Mouse (Mus musculus) heart, postnatal 36 days (tissue): ENCODE results near the gene Sdk1. TPM values are rescaled to one million over a fixed set of nuclear protein-coding genes. Genes with fewer than 3 reads are reported as not detected.

Experiments used
- DNase-seq, 2 experiments: peaks; one replicate each; pipeline ENCODE4 v3.0.0; 2021 to 2022
- intact Hi-C: fragments of 180-260 bp; cut with DNase I; formaldehyde crosslinking; loops from one replicate; pipeline ENCODE4 v1.15.1; 2025
- total RNA-seq, 2 experiments: library from RNA; stranded (reverse); gene quantifications; 2 replicates each; pipeline ENCODE4 v1.2.3; 2021

Gene Sdk1
- total RNA-seq, 2 experiments from 2014 or later = 1.7 to 1.8 TPM

DNA sequence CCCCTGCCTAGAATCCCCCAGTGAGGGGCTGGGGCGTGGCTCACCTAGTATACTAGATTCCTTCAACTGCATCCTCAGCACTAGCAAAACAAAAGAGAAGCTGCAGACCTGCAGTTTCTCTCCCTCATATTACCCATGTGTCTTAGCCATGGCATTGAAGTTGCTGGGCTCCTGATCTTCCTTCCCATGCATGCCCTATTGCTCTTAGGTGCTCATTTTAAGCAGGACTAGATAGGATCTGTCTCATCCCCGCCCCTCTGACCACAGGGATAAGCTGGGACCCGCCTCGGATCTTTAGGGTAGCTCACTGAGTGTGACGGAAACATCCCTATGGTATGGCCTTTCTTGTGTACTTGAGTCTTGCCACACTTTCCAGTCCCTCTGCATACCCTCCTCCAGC, 947.5 kb downstream of the Sdk1 start:
- DNase-seq = no peak
- intact Hi-C loops = no loop called here

DNA sequence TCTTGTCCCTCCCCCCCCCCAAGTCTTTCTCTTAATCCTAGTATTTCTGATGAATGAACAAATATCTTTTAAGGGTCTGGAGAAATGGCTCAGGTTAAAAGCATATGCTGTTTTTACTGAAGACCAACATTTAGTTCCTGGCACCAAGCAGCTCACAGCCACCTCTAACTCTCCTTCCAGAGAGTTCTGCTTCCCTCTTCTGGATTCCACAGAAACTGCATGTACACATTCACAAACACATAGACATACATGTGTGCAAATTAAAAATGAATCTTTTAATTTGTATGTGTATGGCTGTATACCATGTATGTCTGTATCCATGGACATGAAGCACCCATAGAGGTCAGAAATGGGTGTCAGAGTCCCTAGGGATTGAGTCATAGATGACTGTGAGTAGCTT, 968.6 kb downstream of the Sdk1 start:
- no peak for DNase-seq
- intact Hi-C loops = no loop called here

DNA sequence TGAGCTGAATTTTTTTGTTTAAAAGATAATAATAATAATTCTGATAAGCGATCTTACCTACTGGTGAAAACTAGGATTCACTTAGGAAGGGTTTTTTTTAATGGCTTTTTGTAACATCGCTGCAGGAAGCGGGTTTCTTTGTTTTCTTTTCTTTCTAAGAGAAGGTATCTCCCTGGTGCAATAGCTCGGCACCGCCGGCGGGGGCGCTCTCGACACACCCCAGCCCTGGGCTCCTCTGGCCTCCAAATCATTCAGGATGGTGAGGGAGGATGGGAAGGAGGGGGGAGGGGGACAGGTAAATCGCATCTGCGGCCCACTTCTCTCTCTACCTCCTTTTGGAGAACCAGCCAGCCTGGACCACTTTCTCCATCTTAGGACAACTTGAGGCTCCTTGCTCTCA, 971.0 kb downstream of the Sdk1 start:
- intact Hi-C loops = no loop called here
- DNase-seq = no peak

DNA sequence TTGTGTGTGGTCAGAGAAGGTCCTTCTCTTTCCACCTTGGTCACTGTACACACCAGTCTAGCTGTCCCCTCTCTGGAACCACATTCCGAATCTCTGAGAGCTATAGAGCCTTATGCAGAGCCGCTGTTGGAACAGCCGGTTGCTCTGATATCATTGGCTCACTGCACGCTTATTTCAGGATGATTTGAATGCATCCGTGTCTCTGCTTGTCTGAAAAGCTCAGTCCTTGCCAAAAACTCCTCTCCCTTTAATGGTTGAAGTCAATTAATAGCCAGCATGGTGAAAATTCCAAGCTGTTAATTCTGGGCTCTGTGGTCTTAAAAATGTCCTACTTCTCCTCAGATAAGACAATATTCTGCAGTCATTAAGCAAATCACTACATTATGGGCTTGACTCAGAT, 974.7 kb downstream of the Sdk1 start:
- intact Hi-C loops = no loop called here

DNA sequence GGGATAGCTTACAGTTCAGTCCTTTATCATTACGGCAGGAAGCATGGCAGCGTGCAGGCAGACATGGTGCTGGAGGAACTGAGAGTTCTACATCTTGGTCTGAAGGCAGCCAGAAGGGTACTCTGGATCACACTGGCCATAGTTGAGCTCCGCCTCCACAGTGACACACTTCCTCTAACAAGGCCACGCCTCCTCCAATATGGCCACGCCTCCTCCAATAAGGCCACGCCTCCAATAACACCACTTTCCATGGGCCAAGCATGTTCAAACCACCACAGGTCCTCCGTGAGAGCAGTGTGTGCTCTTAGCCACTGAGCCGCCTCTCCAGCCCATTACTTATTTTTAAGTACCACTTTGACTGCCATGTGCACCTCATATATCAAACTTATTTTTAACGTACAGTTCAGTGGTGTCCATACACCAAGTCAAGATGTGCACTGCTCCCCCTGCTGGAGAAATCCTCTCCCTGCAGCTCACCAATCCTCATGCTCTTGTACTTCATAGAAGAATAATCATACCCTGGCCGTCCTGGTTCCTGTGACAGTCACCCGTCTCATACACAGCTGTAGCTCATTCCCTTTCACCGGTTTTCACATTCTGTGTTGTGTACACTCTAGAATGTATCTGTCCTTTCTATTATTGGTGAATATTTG, 979.7 kb downstream of the Sdk1 start:
- DNase-seq = peak; percentile 4 to 6
- intact Hi-C loops = no loop called here

More for the DNA sequence above, 974.7 kb downstream of the Sdk1 start:
- no peak for DNase-seq

DNA sequence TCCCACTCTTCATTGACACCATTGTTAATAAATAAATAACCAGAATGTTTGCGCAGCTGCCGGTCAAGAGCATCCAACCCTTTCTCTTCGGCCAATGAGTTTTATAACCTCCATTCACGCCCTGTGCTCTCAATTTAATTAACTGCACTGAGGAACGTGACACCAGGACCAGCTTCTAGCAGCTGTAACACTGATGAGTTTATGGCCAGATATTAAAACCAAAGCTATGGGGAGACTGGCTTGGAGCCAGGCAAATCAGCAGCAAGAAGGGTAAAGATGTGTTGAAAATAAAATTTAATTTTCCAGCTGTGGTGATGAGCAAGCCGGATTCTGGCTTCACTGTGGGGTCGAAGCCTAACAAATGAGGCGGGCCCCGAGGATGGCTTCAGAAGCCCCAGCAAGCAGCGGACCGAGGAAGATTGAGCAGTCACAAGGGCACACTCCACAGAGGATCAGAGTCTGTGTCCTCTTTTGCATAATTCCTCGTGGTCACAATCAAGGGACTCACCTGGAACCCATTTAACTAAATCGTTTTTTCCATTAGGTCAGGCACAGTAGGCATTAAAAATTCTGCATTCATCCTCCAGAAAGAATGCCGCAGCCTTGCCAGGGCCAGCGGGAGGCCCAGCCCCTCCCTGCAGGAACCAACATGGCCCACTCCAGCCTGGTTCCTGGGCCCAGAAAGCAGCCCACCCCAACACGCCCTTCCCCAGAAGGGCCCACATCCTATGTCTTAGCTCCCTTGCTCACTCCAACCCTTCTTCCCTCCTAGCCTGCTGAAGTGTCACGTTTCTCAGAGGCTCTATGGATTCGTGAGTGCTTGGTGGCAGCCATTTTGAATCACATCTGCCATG, 987.9 kb downstream of the Sdk1 start:
- intact Hi-C loops = no loop called here
- DNase-seq = no peak

DNA sequence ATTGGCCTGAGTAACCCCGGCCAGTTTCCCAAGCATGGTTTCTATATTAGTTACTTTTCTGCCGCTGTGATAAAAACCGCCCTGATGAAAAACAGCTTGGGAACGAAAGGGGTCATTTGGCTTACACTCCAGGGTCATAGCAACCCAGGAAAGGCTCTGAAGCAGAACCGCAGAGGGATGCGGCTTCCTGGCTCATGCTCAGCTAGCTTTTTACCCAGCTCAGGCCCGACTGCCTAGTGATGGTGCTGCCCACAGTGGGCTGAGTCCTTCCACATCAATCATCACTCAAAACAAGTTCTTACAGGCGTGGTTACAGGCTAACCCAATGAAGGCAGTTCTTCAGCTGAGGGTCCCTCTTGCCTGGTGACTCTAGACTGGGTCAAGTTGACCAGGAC, 988.5 kb downstream of the Sdk1 start:
- DNase-seq = no peak
- intact Hi-C loops = no loop called here

DNA sequence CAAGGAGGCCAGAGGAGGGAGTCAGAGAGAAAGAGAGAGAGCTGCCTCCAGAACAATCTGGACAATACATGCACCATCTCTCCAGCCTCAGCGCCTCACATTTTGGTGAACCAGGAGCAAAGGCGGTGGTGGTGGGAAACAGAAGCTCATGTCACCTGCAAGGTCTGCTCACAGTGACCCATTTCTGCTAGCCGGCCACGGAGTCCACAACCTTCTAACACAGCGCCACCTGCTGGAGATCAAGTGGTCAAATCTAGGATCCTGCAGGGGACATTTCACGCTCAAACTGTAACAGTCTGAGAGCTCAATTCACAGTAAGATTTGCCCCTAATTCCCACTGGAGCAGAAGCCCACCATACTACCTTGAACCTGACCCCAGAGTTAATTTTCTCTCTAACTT, 999.0 kb downstream of the Sdk1 start:
- no peak for DNase-seq
- intact Hi-C loops = no loop called here

DNA sequence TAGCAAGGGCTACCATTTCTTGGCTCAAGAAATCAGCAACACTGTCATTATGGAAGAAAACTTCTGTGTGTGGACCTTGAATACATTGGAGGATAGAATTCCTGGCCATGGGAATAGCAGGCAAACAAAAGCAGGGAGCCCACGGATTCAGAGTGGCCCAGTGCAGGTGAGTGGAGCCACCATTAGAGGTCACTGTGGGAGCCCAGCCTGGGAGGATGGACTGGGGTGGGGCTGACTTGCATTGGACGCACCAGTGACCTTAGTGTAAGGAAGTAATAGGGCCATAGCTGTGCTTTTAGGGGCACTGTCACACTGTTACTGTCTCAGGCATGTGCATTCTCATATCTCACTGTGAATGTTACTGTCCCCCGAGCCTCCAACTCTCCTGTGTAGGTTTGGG, 1001.3 kb downstream of the Sdk1 start:
- intact Hi-C loops = no loop called here
- DNase-seq = no peak

DNA sequence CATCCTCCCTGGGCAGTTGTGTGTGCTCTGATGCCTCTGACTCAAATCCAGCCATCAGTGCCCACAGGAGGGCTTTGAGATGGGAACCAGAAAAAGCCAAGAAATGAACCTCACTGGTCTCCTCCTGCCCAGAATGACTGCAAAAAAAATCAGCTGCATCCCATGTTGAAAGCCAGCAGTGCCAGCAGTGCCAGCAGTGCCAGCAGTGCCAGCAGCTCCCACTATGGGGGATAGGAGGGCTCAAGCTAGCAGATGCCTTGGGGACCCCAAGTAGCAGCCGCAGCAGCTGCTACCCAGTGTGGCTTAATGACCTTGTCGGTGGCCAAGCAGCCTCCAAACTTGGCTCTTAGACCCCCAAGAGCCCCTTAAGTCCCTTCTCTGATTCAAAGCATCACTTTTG, 1001.8 kb downstream of the Sdk1 start:
- intact Hi-C loops = no loop called here

DNA sequence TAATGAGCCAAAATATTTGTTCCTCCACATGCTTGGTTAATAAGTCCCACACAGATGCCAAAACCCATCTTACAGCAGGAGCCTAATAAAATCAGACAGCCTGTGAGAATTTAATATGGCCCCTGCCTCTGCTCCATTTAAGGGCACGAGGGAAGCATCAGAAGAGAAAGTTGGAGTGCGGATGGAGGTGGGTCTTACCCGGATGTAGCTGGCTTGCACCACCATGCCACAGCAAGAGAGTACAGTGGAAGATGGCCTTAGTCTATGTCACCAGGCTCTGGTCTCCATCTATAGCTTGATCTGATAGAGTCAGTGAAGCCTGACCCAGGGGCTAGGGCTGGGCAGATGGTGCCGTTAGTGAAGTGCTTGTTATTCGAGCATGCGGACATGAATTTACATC, 1014.9 kb downstream of the Sdk1 start:
- intact Hi-C loops = no loop called here
- no peak for DNase-seq

More for the DNA sequence above, 1001.8 kb downstream of the Sdk1 start:
- DNase-seq = no peak

DNA sequence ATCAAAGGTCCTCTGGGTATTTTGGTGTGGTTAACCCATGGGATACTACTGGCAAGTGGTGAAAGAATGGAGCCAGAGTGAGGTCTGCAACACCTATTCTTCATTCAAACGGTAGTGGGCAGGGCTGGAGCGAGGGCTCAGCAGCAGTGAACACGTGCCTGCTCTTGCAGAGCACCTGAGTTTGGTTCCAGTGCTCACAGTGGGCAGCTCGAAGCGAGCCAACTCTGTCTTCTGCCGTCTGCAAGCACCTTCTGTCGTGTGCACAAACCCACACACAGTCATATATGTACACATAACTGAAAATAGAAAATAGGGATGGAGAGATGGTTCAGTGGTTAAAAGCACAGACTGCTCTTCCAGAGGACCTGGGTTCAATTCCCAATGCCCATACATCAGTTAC, 1017.4 kb downstream of the Sdk1 start:
- DNase-seq = no peak
- intact Hi-C loops = no loop called here

DNA sequence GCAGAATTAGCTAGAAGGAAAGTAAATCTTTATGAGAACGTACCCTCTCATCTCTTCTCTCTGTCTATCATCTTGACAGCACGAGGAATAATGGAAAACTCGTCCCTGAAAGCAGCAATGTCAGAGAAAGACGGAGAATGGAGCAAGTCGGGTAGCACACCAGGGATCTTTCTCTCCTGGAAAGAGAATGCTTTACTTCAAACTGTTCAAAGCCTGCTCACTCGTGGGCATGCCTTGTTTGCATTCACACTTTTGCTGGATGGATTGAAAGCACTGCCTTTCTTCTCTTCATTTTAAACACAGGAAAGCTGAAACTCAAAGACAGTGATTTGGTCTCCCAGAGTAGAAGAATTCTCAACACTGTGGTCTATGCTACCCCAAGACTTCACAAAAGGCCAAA, 1020.8 kb downstream of the Sdk1 start:
- intact Hi-C loops = no loop called here

More for the DNA sequence above, 1020.8 kb downstream of the Sdk1 start:
- DNase-seq = no peak

Other genes with a start within 250 kb of the Sdk1 start
- gene Card11, start 240.9 kb upstream of the Sdk1 start, total RNA-seq = under 1 TPM; 0.19 to 0.56 TPM